Mouse (Mus musculus) heart, postnatal 0 days (tissue): ENCODE measurements around the gene Brca1.

Experiments
- CTCF ChIP-seq: IDR thresholded peaks from 2 replicates; pipeline ENCODE4 v1.5.1; 2016; ENCODE audit warnings: antibody characterized with exemption, control low read depth, low read depth
- EP300 ChIP-seq: IDR thresholded peaks from 2 replicates; pipeline ENCODE4 v1.6.1; 2016; ENCODE audit warnings: antibody characterized with exemption, low read depth

GRCm38 (mm10) chr11:101442127-101442693 lies 109.5 kb downstream of the Brca1 start, which contains the start of gene Rpl27:
- peak; percentile 89 for TF ChIP-seq CTCF
- peak; percentile 96 for TF ChIP-seq EP300
